Mouse (Mus musculus) neutrophil, adult 83 days (primary cell): ENCODE measurements around the gene 4930412O13Rik. TPM values are rescaled to one million over a fixed set of nuclear protein-coding genes. Genes with fewer than 3 reads are reported as not detected.

Experiments used
- total RNA-seq, 2 experiments: library from RNA; stranded (reverse); gene quantifications; one replicate each; pipeline ENCODE4 v1.2.4; 2023

4930412O13Rik gene
- not detected for total RNA-seq

DNA sequence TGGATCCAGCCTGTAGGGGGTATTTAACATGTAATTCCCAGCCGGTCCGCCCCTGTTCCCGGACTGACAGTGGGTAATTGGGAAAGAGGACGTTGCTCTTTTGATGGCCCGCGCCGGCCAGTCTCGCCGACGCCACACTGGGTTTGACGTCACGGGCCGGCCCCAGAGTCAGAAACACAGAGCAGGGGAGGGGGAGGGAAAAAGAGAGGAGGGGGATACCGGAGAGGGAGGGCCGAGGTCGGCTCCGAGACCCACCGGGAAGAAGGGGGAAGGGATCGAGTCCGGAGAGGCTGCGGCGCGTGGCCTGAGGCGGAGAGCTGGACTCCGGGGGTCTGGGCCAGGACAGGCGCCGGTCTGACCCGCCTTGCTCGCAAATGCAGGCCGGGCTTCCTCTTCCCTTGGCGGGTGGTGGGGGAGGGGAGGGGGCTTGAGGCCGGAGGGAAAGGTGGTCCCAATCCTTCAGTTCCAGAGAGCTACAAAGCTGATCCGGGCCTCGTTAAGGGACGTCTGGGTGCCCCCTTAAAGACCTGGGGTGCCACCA, at the start of gene 4930412O13Rik:
Gene 4930412O13Rik, plus strand, starts transcription at position 202 of the 541 bp plus-strand sequence.

DNA sequence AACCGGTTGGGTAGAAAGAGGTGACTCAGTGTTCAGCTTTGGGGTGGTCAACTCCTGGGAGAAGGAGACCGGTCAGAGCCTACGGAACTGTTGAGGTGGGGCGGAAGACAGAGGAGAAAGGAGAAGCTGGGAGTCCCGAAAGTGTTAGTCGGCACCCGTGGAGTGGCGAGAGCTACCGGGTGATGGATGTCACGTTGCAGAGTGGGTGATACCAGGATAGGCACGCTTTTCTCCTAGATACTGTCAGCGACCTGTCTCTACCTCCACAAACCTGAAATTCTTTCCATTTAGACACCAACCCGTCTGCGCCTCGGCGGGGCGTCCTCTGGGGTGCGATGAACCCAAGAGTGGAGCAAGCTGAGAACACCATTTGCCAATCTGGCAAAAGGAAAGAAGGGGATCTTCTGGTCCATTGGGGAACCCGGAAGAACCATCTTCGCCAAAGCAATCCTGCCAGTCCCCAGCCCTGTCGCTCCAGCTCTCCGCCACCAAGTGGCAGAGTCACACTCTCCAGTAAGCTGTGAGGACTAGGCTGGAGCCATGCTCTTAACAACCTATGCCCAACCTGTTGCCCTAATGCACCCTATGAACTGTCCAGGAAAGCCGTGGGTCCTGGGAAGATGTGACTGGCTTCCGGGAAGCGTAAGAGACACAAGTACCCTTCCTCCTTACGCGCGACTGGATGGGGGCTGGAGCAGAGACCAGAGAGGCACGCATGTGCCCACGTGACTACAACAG, 8.0 kb downstream of the 4930412O13Rik start, which contains the start of gene 9230102O04Rik:
Gene 9230102O04Rik, minus strand, starts transcription at position 628 of the 738 bp plus-strand sequence.

DNA sequence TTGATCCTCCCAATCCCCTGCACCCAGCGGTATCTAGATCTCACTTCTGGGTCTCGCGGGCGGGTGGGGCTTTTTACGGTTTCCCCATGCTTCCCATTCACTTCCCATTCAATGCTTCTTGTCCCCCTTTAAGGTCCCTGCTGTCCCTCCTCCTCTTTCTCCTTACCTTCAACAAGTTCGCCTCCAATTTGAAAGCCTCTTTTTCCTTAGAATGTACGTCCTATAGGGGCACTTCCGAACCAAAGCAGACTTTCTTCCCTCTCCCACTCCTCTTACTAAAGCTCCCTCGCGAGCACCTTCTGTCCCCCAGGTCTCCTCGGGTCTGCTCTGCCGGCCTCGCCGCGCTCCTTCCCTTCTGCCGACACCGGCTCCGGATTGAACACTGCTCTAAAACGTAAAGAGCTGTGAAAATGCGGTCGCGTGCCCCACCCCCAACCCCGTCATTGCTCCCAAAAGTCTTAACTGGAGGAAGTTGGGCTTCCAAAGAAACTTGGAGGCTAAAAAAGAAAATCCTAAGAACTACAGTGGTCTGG, 8.7 kb downstream of the 4930412O13Rik start, which contains the start of gene Gata3:
Gene Gata3, minus strand, starts transcription at position 384 of the 533 bp plus-strand sequence.

Other genes with a start within 250 kb of the 4930412O13Rik start
- not detected for gene 9230102O04Rik, start 8.3 kb downstream of the 4930412O13Rik start, total RNA-seq
- gene Gata3, start 8.8 kb downstream of the 4930412O13Rik start, total RNA-seq: 1 to 10 TPM in 1 of 2 experiments, under 1 TPM in 1; 0.77 to 2.1 TPM
- 10 to 100 TPM in 1 of 2 experiments, 1 to 10 TPM in 1; 9.5 to 10.2 TPM for gene Taf3, start 167.3 kb downstream of the 4930412O13Rik start, total RNA-seq
- 100 to 1,000 TPM; 115 to 116 TPM for gene Atp5c1, start 199.3 kb downstream of the 4930412O13Rik start, total RNA-seq
- gene Kin, start 199.3 kb downstream of the 4930412O13Rik start, total RNA-seq: 10 to 100 TPM; 15.8 to 17.9 TPM